Mouse (Mus musculus) limb, embryonic 13.5 days (tissue): ENCODE data around the gene Slc35e3. TPM values are rescaled to one million over a fixed set of nuclear protein-coding genes. Genes with fewer than 3 reads are reported as not detected.
"Not testable (repeated sequence)": the region's sequence is repeated elsewhere in the genome, so short reads cannot be mapped to it uniquely, and the experiment has no call there.

Experiments used
- ATAC-seq: fragments of 200-750 bp; cut with Nextera tagmentation; 2 replicates; pipeline ENCODE4 v1.8.0; 2017; ENCODE audit warnings: low read depth, moderate number of reproducible peaks, moderate TSS enrichment; ENCODE audit not compliant: low FRiP score
- H3K27ac ChIP-seq: fragments of 300-500 bp; sonication (generic); 2 replicates; pipeline ENCODE4 v1.5.1; 2015; ENCODE audit warnings: inconsistent platforms, mild to moderate bottlenecking, moderate library complexity
- H3K27me3 ChIP-seq: fragments of 300-500 bp; sonication (generic); 2 replicates; pipeline ENCODE4 v1.6.1; 2015; ENCODE audit warnings: mild to moderate bottlenecking, inconsistent platforms
- H3K36me3 ChIP-seq: fragments of 300-500 bp; sonication (generic); 2 replicates; pipeline ENCODE4 v1.6.1; 2015; ENCODE audit warnings: inconsistent platforms, mild to moderate bottlenecking, moderate library complexity
- H3K4me1 ChIP-seq: fragments of 300-500 bp; sonication (generic); 2 replicates; pipeline ENCODE4 v1.6.1; 2015; ENCODE audit warnings: inconsistent platforms
- H3K4me2 ChIP-seq: fragments of 300-500 bp; sonication (generic); replicated peaks from 2 replicates; pipeline ENCODE4 v1.6.1; 2015; ENCODE audit warnings: inconsistent platforms, mild to moderate bottlenecking, moderate library complexity
- H3K4me3 ChIP-seq: fragments of 300-500 bp; sonication (generic); 2 replicates; pipeline ENCODE4 v1.5.1; 2015; ENCODE audit warnings: moderate library complexity, mild to moderate bottlenecking, inconsistent platforms
- H3K9ac ChIP-seq: fragments of 300-500 bp; sonication (generic); 2 replicates; pipeline ENCODE4 v1.6.1; 2015; ENCODE audit warnings: mild to moderate bottlenecking, inconsistent platforms
- H3K9me3 ChIP-seq: fragments of 300-500 bp; sonication (generic); 2 replicates; pipeline ENCODE4 v1.6.1; 2016; ENCODE audit warnings: inconsistent platforms
- WGBS: fragments of 180-500 bp; shearing (Covaris S2); methylation state at CpG from one replicate; pipeline ENCODE4 v1.1.7; 2015; 5-methylcytosine and 5-hydroxymethylcytosine counted together
- polyA plus RNA-seq: library from polyadenylated mRNA; unstranded; fragments of >200 nt; fragmentation: Nextera tagmentation; extraction: Ambion mirVana; gene quantifications from 2 replicates; pipeline ENCODE4 v1.2.1, GENCODE M21; 2015

Slc35e3 gene
- polyA plus RNA-seq, 1 experiment from 2014 or later = 44.3 TPM

DNA sequence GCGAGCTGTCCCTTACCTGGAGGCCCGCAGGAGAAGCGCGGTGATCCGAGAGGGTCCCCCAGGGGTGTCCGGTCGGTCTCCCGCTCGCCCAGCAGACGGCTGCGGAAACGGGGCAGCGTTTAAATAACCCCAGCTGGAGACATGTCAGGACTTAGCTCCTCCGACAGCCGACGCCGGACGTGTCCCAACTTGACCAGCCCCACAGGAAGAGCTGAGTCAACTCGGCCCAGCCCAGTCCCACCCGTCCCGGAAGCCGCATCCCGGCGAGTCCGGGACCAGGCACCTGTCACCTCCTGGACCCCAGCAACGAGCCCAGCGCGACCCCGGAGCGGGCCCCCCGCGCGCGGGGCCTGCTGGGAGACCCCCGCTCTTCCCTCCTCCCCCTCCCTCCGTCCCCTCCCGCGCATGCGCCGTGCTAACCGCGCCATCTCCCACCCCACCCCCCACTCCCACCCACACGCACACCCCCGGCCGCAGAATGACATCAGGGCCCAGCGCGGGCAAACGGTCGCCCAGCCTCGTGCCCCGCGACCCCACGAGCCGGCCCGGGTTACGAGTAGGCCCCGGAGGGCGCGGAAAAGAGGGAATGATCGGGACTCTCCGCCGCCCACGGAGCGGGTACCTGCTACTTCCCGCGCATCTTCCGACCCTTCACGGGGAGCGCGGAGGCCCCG, 36.1 kb downstream of the Slc35e3 start:
- Histone ChIP-seq H3K27ac (peak overlapping the region; percentile 97), H3K9ac (peak overlapping the region; percentile 99), H3K27me3 (no peaks in the 10 kb centered on the region), H3K36me3 (peaks cover 29% of the 10 kb centered on the region), H3K9me3 (no peaks in the 10 kb centered on the region), H3K4me2 (peak overlapping the region; percentile 80), H3K4me3 (peak overlapping the region; percentile 89), H3K4me1 (peaks cover 14% of the 10 kb centered on the region)
- WGBS = under 1% methylated on average over 62 of the region's 71 CpGs
- ATAC-seq = peak; percentile 78

DNA sequence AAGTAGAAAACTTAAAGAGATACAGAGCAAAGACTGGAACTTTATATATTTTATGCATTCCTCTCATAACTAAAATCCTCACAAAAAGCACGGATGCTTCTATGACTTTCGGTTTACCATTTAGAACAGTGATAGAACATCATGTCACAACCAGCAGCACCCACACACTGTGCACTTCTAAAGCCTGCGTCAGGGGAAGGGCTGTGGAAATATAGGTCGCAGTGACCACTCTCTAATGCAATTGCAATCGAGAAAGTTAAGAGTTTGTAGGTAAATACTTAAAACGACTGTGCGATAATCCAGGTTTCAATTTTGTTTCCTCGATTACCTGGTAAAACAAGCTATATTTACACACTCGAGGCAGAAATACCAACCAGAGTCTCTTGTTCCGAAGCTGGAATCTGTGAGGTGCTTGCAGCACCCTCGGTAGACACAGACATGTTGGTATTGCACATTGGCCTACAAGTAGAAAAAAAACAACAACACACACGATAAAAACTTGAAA, 36.8 kb downstream of the Slc35e3 start:
- H3K9ac ChIP-seq = peak overlapping the region; percentile 99
- H3K27ac ChIP-seq = no peak overlapping the region; the same call in 1 of the 2 replicates
- H3K4me1 ChIP-seq = peaks cover 14% of the 10 kb centered on the region
- peak overlapping the region; percentile 80 for H3K4me2 ChIP-seq
- peak overlapping the region; percentile 89 for H3K4me3 ChIP-seq
- no peaks in the 10 kb centered on the region for H3K9me3 ChIP-seq
- 51% methylated on average over 12 of the region's 12 CpGs for WGBS
- no peak for ATAC-seq
- H3K36me3 ChIP-seq = peaks cover 36% of the 10 kb centered on the region
- H3K27me3 ChIP-seq = no peaks in the 10 kb centered on the region

DNA sequence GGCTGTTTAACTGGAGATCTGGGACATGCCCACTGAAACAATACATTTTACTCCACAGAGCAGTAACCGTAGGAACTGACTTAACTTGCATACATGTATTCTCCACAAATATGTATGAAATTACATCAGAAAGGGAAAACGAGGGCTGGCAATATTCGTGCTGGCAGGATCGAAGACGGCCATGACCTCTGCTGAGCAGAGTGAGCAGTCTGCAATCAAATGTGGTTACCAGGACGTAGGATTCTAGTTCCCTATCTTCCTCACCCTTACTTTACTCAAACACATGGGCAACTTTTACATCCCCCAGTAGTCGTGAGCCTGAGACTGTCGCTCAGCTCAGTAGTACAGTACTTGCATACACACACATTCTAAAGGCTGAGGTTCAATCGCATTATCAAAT, 37.3 kb downstream of the Slc35e3 start:
- H3K27me3 ChIP-seq = no peaks in the 10 kb centered on the region
- H3K36me3 ChIP-seq = peaks cover 41% of the 10 kb centered on the region
- H3K27ac ChIP-seq = no peak overlapping the region
- WGBS = 89% methylated on average over 9 of the region's 9 CpGs
- peak overlapping the region; percentile 89 for H3K4me3 ChIP-seq
- peak overlapping the region; percentile 80 for H3K4me2 ChIP-seq
- H3K9me3 ChIP-seq = no peaks in the 10 kb centered on the region
- no peak for ATAC-seq
- peak overlapping the region; percentile 99; the same call in 1 of the 2 replicates for H3K9ac ChIP-seq
- H3K4me1 ChIP-seq = peaks cover 14% of the 10 kb centered on the region

DNA sequence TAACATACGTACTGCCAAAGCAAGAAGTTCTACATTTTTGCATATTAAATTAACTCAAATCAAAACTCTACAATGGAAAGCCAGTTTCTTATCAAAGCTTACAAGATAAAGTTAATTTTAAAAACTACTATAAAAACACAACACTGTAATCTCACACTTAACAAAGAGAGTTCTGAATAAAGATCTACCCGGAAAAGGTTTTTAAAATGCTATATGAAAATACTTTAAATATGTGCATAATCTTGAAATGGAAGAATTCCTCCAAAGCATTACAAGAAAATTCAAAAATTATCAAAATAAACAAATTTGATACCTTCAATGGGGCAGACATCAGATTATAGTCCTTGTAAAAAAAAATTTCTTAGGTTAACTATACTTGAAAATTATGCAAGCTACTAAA, 37.8 kb downstream of the Slc35e3 start:
- ATAC-seq = no peak
- 92% methylated on average over 2 of the region's 2 CpGs for WGBS
- Histone ChIP-seq H3K4me3 (peak overlapping the region; percentile 89; the same call in 1 of the 2 replicates), H3K27ac (no peak overlapping the region), H3K4me1 (peaks cover 14% of the 10 kb centered on the region), H3K9ac (no peak overlapping the region), H3K36me3 (peaks cover 45% of the 10 kb centered on the region), H3K9me3 (no peaks in the 10 kb centered on the region), H3K27me3 (no peaks in the 10 kb centered on the region), H3K4me2 (no peak overlapping the region)

DNA sequence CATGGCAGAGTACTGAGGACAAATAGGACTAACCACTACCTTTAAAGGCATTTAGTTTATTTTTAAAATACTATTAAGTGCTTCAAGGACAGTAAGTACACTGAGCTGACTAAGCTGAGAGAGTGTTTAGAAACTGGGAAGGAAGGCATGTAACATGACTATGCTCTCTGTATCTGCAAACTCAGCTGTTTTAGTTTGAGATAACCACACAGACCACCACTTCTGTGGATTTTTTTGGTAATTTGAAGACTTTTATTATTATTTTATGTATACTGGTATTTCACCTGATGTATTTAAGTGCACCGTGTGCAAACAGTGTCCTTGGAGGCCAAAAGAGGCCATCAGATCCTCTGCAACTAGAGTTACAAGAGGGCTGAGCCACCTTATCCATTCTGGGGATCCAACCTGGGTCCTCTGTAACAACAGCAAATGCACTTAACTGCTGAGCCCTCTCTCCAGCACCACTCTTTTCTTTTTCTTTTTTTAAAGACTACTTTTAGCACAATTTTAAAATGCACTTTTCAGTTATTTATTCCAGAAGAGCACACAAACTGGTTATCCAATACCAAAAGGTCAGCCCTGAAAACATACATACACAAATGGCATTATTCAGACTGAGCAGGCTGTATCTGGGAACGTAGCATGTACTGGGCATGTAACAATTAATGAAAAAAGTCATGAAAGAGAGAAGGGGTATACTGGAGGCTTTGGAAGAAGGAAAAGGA, 38.9 kb downstream of the Slc35e3 start:
- no peaks in the 10 kb centered on the region for H3K9me3 ChIP-seq

DNA sequence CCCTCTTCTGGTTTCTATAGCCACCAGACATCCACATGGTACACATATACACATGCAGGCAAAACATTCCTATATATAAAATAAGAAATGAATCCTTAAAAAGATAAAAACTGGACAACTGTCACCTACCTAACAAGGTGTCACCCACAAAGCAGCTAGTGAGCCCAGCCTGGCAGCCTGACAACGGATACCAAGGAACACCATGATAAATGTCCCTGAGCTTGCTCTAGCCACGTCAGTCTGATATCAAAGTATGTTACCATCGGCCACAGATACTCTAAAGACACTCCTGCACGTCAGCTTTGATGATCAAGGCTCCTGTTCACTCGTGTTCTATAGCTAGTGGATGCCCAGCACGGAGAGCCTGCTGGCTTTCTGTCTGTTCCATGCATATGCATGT, 39.7 kb downstream of the Slc35e3 start:
- 93% methylated on average over 6 of the region's 6 CpGs for WGBS
- Histone ChIP-seq H3K9me3 (no peaks in the 10 kb centered on the region), H3K4me1 (peaks cover 13% of the 10 kb centered on the region), H3K4me3 (no peak overlapping the region), H3K36me3 (peaks cover 63% of the 10 kb centered on the region), H3K4me2 (no peak overlapping the region), H3K27me3 (no peaks in the 10 kb centered on the region), H3K9ac (no peak overlapping the region), H3K27ac (no peak overlapping the region)
- no peak for ATAC-seq

More for the DNA sequence above, 38.9 kb downstream of the Slc35e3 start:
- ATAC-seq = no peak
- Histone ChIP-seq H3K9ac (no peak overlapping the region), H3K4me3 (no peak overlapping the region), H3K36me3 (peaks cover 56% of the 10 kb centered on the region), H3K27me3 (no peaks in the 10 kb centered on the region), H3K4me1 (peaks cover 14% of the 10 kb centered on the region), H3K27ac (no peak overlapping the region), H3K4me2 (no peak overlapping the region)
- WGBS = 90% methylated on average over 2 of the region's 2 CpGs

DNA sequence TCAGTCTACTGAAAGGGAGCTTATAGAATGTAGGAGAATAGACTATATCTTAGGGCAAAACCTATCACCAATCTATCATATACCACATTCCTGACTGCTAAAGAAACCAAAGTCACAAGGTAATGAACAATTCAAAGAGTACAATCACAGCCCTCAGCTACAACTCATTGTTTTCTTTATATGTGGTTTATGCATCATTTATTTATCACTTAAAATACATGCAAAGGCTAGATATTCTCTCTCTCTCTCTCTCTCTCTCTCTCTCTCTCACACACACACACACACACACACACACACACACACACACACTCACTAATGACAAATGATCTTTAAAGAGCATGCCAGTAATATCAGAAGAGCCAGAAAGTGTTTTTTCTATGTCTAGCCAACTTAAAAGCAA, 40.4 kb downstream of the Slc35e3 start:
- Histone ChIP-seq H3K4me2 (no peak overlapping the region), H3K4me3 (no peak overlapping the region), H3K4me1 (peaks cover 9% of the 10 kb centered on the region), H3K36me3 (peaks cover 67% of the 10 kb centered on the region), H3K27me3 (no peaks in the 10 kb centered on the region), H3K9me3 (no peaks in the 10 kb centered on the region), H3K9ac (no peak overlapping the region), H3K27ac (no peak overlapping the region)
- ATAC-seq = no peak

DNA sequence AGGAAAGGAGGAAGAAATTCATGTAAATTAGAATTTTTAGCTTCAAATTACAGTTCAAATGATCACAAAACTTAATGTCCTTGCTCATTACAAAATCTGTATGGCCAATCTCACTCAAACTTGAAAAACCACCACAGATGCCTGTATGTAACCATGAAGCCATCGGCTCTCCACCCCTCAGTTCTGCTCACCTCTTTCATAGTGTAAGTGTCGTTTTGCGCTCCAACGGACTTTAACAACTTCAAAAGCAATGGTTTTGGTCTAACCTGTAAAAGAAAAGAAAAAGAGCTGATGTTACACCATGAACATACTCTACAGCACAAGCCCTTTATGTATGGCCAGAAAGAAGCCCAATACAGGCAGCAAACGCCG, 41.2 kb downstream of the Slc35e3 start:
- no peak overlapping the region for H3K9ac ChIP-seq
- ATAC-seq = no peak
- no peak overlapping the region for H3K4me3 ChIP-seq
- H3K36me3 ChIP-seq = peaks cover 76% of the 10 kb centered on the region
- no peaks in the 10 kb centered on the region for H3K27me3 ChIP-seq
- WGBS = 98% methylated on average over 6 of the region's 6 CpGs
- peaks cover 9% of the 10 kb centered on the region for H3K4me1 ChIP-seq
- H3K4me2 ChIP-seq = no peak overlapping the region
- no peaks in the 10 kb centered on the region for H3K9me3 ChIP-seq
- H3K27ac ChIP-seq = no peak overlapping the region

DNA sequence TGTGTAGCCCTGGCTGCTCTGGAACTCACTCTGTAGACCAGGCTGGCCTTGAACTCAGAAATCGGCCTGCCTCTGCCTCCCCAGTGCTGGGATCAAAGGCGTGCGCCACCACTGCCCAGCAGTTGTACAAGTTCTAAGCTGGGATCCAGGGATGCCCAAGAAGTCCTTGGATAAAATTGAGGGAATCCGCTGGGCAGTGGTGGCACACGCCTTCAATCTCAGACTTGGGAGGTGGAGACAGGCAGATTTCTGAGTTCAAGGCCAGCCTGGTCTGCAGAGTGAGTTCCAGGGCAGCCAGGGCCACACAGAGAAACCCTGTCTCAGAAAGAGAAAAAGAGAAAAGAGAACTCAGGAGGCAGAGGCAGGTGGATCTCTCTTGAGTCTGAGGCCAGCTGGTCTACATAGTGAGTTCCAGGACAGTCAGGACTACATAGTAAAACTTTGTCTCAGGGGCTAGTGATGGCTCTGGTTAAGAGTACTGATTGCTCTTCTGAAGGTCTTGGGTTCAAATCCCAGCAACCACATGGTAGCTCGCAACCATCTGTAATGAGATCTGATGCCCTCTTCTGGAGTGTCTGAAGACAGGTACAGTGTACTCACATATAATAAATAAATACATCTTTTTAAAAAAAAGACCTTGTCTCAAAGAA, 41.7 kb downstream of the Slc35e3 start:
- WGBS = 98% methylated on average over 6 of the region's 6 CpGs
- not testable (repeated sequence) for ATAC-seq
- H3K36me3 ChIP-seq = peaks cover 81% of the 10 kb centered on the region

DNA sequence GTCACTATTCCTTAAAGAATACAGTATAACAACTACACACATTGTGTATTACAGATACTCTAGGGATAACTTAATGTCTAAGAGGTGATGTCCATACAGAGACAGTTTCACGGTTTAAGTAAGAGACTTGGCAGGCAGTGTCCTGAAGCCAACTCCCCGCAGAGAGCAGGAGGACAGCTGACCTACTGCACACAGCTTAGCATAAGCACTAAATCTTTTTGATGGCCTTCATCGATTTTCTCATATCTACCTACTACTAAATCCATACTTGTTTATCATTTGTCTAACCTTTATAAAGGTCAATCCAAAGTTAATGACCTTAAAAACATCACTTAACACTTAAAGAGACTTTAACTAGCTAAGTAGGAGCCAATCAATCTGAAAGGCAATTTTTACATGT, 42.7 kb downstream of the Slc35e3 start:
- 88% methylated on average over 3 of the region's 3 CpGs for WGBS
- no peak overlapping the region for H3K27ac ChIP-seq
- peaks cover 86% of the 10 kb centered on the region for H3K36me3 ChIP-seq
- no peak overlapping the region for H3K4me2 ChIP-seq
- no peak overlapping the region for H3K9ac ChIP-seq
- ATAC-seq = no peak
- H3K4me3 ChIP-seq = no peak overlapping the region
- H3K9me3 ChIP-seq = no peaks in the 10 kb centered on the region
- H3K27me3 ChIP-seq = no peaks in the 10 kb centered on the region
- no peaks in the 10 kb centered on the region for H3K4me1 ChIP-seq

More for the DNA sequence above, 41.7 kb downstream of the Slc35e3 start:
- H3K9me3 ChIP-seq, H3K27ac ChIP-seq, H3K9ac ChIP-seq, H3K4me1 ChIP-seq, H3K27me3 ChIP-seq, H3K4me2 ChIP-seq, H3K4me3 ChIP-seq: not testable (repeated sequence)

DNA sequence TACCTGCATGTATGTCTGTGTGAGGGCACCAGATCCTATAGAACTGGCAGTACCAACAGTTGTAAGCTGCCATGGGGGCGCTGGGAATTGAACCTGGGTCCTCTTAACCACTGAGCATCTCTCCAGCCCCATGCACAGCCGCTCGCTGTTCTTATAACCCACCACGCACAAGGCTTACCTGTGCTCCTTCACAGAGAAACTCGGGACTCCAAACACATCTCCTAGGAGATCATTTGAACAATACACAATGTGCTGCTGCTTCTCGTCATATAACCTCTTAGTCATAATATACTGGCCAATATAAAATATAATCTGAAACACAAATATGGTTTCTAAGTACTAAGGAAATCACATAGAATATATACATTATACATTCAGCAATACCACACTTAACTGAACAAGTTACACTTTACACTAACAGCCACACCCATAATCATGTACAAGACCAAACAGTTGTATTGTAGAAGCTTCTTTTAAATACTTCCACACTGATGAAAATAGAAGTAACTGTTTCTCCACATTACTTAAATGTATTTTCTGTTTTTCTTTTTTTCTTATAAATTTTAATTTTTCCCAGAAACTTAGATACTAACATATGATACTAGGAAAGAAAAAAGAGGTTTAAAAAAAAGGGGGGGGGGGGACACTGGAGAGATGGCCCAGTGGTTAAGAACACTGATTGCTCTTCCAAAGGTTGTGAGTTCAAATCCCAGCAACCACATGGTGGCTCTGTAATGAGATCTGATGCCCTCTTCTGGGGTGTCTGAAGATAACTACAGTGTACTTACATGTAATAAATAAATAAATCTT, 43.9 kb downstream of the Slc35e3 start:
- Histone ChIP-seq H3K36me3 (peaks cover 91% of the 10 kb centered on the region), H3K27ac (no peak overlapping the region), H3K9me3 (no peaks in the 10 kb centered on the region)

More for the DNA sequence above, 43.9 kb downstream of the Slc35e3 start:
- Histone ChIP-seq H3K4me2 (no peak overlapping the region), H3K27me3 (no peaks in the 10 kb centered on the region), H3K4me3 (no peak overlapping the region), H3K9ac (no peak overlapping the region), H3K4me1 (no peaks in the 10 kb centered on the region)
- WGBS = 96% methylated on average over 6 of the region's 6 CpGs
- ATAC-seq = no peak
